Mouse (Mus musculus): ENCODE measurements around the gene Hdac5. TPM values are rescaled to one million over a fixed set of nuclear protein-coding genes. Genes with fewer than 3 reads are reported as not detected.

Gene Hdac5
- polyA plus RNA-seq, 1 experiment = 153 TPM

DNA sequence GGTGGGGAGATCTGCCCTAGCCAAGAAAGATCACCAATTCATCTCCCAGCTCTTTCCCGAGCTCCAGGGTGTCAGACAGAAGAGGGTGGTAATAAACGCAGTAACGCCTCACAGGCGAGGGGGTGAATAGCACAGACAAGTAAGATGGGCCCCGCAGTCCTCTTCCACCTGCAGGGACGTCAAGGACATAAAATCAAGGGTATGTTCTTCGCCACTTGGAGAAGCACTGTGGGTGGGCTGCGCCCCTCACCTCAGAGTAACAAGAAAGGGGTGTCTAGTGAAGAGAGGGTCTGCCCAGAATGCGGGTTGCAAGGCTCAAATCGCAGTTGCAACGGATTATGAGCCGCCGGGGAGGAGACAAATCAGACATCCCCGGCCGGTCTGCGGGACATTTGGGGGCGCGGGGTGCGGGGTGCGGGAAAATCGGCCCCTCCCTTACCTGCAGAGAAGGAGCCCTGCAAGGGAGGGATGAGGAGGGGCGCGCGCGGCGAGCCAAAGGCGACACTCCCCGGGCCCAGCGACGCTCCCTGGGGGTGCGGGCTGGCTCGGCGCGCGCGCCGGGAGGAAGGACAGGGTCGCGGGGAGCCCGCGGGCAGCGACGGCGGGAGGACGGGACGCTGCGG is 524 bp downstream of the Hdac5 start:
- DNase-seq (ENCODE audit: low read depth) = peak; percentile 73
- TF ChIP-seq CTCF (IDR thresholded peaks at IDR 0.05; ENCODE audit: borderline replicate concordance, extremely low read depth, insufficient read depth, insufficient read length) = no peak

DNA sequence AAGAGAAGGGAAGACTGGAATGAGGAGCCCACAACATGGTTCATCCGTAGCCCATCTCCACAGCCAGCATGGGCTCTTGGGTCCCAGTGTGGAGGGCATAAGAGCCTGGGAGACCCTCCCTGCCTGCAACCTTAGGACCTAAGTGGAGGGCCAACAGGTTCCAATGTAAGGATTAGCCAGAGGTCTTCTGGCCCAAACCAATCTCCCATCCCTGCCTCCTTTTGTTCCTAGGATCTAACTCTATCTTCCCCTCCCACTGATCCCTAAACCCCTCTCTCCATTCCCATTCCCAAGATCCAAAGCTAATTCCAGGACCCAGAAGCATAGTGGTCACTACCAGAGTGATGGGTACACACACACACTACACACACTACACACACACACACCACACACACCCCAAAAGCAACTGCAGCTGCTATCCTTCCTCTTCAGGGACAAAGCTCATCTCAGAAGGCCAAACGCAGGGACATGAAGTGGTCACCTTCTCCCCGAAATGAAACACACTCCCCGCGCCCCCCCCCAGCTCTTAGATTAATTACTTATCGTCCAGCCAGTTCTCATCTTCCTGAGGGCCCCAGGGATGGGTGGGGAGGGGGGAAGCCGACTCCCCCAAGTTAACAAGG is 1.2 kb downstream of the Hdac5 start:
- DNase-seq (ENCODE audit: low read depth) = peak; percentile 29

DNA sequence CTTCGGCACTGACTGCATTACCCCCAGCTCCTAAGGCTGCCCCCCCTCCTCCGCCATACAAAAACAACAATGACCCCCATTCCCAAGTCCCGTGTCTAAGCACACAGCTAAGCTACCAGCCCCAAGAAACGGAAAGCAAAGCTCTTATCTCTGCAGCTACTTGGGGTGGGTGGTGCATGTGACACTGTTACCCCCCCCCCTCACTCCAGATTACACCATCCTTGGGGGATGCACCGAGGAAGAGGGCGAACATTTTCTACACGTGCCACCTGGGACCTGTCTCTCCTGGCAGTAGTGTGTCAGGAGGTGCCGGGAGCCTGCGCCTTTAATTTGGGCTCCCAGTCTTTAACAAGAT is 1.8 kb downstream of the Hdac5 start:
- no peak for DNase-seq (ENCODE audit: low read depth)
- TF ChIP-seq POLR2A (IDR thresholded peaks at IDR 0.05; ENCODE audit: borderline replicate concordance, extremely low read depth, insufficient read depth, insufficient read length, poor library complexity, severe bottlenecking) (no peak), CTCF (IDR thresholded peaks at IDR 0.05; ENCODE audit: borderline replicate concordance, extremely low read depth, insufficient read depth, insufficient read length) (no peak)

More for the DNA sequence above, 1.2 kb downstream of the Hdac5 start:
- TF ChIP-seq CTCF (IDR thresholded peaks at IDR 0.05; ENCODE audit: borderline replicate concordance, extremely low read depth, insufficient read depth, insufficient read length) (no peak), POLR2A (IDR thresholded peaks at IDR 0.05; ENCODE audit: borderline replicate concordance, extremely low read depth, insufficient read depth, insufficient read length, poor library complexity, severe bottlenecking) (no peak)

DNA sequence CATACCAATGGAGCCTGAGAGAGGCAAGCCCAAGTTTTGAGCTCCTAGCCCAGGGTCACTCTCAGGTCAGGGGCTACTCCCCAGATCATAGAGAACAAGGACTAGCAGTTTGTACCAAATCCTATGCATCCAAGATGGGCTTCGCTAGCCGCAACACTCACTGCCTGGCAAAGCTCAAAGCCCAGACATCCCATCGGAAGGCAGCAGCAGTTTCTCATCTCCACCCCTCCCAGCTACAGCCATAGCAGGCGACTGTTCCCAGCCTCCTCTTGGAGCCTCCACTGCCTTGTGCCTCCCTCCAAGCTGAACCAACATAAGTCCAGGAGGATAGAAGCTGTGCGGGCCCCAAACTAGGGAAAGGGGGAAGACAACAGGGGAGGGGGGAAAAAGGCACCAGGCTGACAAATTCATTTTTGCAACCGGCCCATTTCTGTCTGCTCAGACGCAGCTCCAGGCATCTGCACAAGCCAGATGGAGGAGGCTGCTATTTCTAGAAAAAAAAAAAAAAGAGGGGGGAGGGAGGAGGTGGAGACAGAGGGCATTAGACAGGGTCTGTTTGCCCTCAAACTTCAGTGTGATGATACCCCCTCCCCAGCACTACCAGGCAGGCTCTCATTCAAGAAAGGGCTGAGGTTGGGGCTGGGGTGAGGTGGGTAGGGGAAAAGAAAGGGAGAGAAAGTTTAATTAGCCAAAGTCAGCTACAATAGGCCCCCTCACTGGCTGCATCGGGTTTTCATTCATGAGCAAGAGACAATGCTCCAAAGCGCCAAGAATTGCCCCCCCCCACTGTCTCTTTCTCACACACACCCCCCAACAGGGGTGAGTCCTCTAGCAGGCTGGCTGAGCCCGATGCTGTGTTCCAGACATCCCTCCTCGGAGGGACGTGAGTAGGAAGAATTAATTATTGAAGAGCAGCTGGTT is 2.4 kb downstream of the Hdac5 start:
- TF ChIP-seq POLR2A (IDR thresholded peaks at IDR 0.05; ENCODE audit: borderline replicate concordance, extremely low read depth, insufficient read depth, insufficient read length, poor library complexity, severe bottlenecking) (no peak), CTCF (IDR thresholded peaks at IDR 0.05; ENCODE audit: borderline replicate concordance, extremely low read depth, insufficient read depth, insufficient read length) (no peak)
- DNase-seq (ENCODE audit: low read depth) = peak; percentile 93

DNA sequence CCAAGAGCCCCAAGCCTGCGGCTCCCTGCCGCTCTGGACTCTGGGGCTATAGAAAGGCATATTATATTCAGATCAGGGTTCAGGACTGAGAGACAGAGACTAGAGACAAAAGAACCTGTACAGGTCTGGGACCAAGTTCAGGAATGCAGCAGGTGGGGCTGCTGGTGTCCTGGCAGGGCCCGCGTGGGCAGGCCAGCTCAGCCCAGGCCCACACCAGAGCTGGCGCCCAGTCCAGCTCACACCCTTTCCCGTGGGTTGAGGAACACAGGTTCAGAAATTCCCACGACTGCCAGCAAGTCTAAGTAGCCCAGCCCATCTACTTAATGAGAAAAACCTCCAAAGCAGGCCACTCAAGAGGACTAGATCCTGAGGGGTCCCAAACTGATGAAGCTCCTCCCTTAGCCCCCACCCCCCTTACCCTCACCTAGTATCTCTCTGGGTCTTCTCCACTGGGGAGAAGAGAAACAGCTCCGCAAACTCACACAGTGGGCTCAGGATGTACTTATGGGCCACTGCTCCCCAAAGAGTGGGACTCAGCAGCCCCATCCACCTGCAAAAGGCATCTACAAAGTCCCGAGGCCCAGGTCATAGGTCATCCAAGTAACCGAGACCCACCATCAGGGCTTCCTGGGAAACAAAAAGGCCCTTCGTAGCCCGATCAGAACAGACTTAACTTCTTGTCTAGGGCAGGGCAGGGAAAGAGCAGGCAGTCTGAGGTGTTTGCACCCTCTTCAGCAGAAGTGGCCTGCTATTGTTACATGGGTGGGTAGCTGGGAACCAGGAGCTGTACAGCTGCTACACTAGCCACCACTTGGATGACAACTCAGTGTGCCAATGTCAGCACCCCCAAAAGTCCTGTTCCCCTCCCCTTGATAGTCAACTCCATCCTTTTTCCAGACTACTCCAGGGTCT is 3.6 kb downstream of the Hdac5 start:
- no peak for DNase-seq (ENCODE audit: low read depth)
- TF ChIP-seq CTCF (IDR thresholded peaks at IDR 0.05; ENCODE audit: borderline replicate concordance, extremely low read depth, insufficient read depth, insufficient read length) = no peak
- no peak for TF ChIP-seq POLR2A (IDR thresholded peaks at IDR 0.05; ENCODE audit: borderline replicate concordance, extremely low read depth, insufficient read depth, insufficient read length, poor library complexity, severe bottlenecking)

DNA sequence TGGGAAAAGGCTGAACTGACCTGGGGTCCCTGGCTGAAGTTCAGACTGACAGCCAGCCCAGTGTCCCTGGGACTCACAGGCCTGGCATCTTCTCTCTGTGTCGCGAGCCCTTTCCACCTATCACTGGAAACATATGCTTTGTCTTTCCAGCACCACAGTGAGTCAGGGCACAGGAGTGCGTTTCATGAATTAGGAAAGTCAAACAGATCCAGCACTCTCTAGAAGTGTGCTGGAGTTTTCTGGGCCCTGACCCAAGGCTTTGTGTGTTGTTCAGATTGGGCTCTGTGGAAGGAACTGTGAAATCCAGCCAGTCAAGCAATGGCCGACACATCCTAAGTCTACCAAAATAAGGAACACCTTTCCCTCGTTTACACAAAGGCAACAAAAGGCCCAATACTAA is 4.7 kb downstream of the Hdac5 start:
- no peak for TF ChIP-seq POLR2A (IDR thresholded peaks at IDR 0.05; ENCODE audit: borderline replicate concordance, extremely low read depth, insufficient read depth, insufficient read length, poor library complexity, severe bottlenecking)
- no peak for DNase-seq (ENCODE audit: low read depth)

DNA sequence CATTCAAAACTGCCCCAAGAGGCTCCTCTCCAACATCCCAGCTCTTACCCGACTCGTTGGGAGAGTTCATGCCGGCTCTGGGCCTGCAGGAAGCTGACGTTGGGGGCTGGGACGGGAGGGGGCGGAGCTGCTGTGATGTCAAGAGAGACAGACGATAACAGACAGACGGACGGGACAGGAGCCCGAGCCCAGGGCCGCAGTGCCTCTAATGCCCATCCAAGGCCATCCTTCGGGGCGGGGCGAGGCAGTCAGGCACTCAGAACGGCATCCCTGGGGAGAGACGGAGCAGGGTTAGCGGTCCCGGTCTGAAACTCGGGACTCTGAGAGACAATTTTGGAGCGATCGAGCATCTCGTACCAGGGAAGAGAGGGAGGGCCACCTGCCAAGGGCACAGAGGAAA is 5.3 kb downstream of the Hdac5 start:
- peak; percentile 20 for DNase-seq (ENCODE audit: low read depth)

DNA sequence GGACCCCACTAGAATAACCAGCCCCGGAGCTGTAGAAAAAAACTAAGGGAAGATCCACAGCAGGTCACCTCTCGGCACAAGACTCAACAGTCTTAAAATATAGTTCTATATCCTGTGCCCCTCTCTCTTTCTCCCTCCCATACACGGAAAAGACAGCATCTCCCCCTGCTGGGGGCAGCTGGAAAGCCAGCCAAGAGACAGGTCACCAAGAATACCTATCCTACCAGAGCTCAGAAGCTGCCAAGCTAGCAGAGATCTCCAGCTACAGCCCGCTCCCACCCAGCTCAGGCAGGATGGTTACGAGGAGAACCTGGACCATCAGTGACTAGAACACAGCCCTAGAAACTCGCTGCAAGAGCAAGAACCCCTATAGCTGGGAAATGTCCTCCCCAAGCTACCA is 6.8 kb downstream of the Hdac5 start:
- TF ChIP-seq POLR2A (IDR thresholded peaks at IDR 0.05; ENCODE audit: borderline replicate concordance, extremely low read depth, insufficient read depth, insufficient read length, poor library complexity, severe bottlenecking) = no peak
- TF ChIP-seq CTCF (IDR thresholded peaks at IDR 0.05; ENCODE audit: borderline replicate concordance, extremely low read depth, insufficient read depth, insufficient read length) = peak; percentile 71; the same call in 1 of the 2 replicates
- DNase-seq (ENCODE audit: low read depth) = peak; percentile 56

More for the DNA sequence above, 5.3 kb downstream of the Hdac5 start:
- no peak for TF ChIP-seq CTCF (IDR thresholded peaks at IDR 0.05; ENCODE audit: borderline replicate concordance, extremely low read depth, insufficient read depth, insufficient read length)
- no peak for TF ChIP-seq POLR2A (IDR thresholded peaks at IDR 0.05; ENCODE audit: borderline replicate concordance, extremely low read depth, insufficient read depth, insufficient read length, poor library complexity, severe bottlenecking)

DNA sequence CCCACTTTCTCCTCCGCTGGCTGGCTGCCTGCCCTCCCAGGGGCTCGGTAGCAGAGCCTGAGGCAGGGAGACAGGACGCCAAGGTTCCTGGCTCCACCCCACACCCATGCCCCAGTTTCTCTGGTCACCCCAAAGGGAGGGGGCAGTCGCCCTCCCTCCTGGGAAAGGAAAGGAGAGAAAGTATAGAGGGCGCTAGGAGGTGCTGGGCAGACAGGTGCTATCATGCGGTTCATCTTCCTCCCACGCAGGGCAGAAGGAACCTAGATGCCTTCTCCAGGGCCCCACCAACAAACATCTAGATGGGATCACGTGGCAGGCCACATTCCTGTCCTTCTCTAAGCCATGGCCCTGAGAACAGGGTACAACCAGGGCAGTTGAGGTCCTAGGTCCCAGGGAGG is 8.0 kb downstream of the Hdac5 start:
- DNase-seq (ENCODE audit: low read depth) = no peak
- TF ChIP-seq CTCF (IDR thresholded peaks at IDR 0.05; ENCODE audit: borderline replicate concordance, extremely low read depth, insufficient read depth, insufficient read length) (no peak), POLR2A (IDR thresholded peaks at IDR 0.05; ENCODE audit: borderline replicate concordance, extremely low read depth, insufficient read depth, insufficient read length, poor library complexity, severe bottlenecking) (no peak)

DNA sequence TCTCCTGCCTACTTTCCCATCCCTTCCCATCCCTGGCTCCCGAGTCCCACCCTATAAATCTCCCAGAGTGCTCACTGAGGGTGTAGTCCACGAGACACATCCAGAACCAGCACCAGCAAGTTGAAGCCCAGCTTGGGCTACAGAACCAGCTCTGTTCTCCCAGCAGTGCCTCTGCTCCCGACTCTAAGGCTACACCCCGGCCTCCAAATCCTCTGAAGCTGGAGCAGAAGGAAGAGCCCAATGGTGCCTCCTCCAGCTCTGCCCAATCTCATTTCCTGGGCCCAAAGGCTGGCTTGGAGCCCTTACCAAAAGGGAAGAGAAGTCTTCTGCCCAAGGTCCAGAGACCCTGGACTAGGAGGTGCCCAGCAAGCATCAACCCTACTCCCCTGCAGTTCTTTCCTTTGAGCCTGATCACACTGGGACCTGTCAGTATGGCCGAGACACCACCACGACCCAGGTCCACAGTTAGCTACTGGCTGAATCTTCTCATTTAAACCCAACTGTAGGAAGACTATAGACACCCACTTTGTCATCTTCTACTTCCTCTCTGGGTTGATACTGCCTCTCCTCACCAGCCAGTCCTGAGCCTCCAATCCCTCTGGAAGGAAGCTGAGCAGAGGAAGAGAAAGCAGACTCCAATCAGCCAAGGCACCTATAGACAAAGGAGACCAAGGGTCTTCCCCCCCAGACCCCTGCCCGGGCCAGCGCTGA is 8.6 kb downstream of the Hdac5 start:
- DNase-seq (ENCODE audit: low read depth) = no peak
- TF ChIP-seq CTCF (IDR thresholded peaks at IDR 0.05; ENCODE audit: borderline replicate concordance, extremely low read depth, insufficient read depth, insufficient read length) = no peak
- no peak for TF ChIP-seq POLR2A (IDR thresholded peaks at IDR 0.05; ENCODE audit: borderline replicate concordance, extremely low read depth, insufficient read depth, insufficient read length, poor library complexity, severe bottlenecking)
